Mouse (Mus musculus) brain, embryonic 18.5 days (tissue): Measurements from ENCODE around the gene Gnb5.

Experiments used
- DNase-seq: peaks from one replicate; pipeline ENCODE4 v3.0.0-alpha.2; 2012; ENCODE audit warnings: low read depth, low spot score

The Gnb5 gene

DNA sequence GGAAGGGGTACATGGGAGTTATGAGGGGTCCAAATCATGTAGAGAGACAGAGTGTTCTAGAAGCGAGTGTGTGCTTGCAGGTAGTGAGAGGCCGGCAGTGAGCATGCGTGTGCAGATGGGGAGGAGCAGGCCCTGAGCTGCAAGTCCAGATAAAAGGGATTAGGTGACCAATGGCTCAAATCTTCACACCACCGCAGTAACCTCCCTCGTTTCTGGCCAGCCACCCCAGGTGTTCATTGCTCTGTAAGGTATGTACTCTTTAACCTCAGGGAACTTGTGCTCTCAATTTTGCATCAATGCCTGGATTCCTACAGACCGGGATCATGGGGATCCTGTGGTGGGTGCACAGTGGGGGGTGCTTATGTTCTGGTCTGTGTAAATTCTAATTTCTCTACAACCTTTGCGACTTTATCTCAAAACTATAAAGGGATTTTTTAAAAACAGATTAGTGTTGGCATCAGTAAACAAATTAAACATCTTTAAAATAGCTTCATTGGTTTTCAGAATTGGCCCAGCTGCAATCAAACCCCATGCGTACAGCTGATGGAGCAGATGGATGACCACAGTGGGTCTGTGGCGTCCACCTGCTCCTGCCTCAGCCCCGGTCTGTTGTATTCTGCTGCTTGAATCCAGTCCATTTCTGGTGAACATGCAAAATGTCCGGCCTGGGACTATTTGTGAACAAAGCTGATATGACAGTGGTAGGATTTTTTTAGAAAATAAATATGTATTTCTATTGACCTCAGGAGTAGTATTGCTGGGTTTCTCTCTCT, at the start of gene Gnb5:
Gnb5 (plus strand) TSS at position 163 of the 773 bp plus-strand sequence.
- DNase-seq: no peak

DNA sequence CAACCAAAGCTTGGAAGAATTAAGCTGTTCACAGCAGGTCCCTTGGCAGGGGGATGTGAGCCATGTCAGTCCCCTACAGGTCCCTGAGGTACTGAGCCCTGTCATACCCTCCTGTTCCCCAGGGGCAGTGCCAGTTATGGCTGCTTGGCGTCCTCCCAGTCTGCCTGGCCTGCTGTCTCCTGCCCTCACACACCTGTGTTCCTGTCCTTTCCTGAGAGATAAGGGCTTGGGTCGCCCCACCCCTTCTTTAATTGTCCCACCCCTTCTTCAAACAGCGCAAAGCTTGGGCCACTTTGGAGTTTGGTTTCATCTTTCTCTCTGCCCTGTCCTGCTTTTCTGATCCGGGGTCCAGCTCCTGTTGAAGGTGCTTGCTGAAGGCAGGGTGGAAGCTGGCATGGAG, 47.3 kb upstream of the Gnb5 start:
- no peak for DNase-seq

DNA sequence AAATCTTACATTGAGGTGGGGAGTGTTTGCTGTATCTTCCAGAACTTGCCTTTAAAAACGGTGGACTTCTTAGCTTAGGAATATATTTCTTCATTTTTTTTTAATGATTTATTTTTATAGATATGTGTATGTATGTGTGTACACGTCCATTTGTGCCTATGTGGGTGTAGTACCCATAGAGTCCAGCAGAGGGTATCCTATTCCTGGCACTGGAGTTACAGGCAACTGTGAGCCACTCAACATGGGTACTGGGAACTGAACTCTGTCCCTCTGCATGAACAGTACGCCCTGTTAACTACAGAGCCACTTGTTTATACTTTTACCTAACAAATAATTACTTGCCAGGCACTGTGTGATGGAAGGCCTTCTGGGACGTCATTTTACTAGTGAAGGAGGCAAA, 46.4 kb upstream of the Gnb5 start:
- DNase-seq: no peak

DNA sequence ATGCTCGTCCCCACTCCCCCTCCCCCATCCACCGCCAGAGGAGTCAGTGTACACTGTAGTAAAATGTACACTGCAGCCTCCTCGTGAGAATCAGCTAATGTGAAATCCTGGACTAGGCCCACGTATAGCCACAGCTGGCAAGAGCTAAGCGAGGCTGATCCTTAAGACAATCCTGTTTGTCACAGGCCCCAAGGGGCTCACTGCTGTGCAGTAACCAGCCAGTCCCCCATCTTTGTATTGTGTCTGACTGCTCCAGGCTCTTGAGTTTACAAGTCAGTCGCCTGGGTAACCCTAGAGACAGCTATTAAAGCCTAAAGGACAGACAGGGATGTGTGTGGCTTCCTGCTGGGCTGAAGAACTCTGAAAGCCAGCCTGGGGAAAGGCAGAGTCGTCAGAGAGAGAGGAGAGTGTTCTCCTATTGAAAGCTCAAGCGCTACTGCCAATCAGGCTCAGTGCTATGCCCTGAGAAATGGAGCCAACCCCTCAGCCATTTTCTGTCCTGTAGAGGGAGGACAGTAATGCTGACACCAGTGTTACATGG, 44.7 kb upstream of the Gnb5 start:
- DNase-seq: no peak

DNA sequence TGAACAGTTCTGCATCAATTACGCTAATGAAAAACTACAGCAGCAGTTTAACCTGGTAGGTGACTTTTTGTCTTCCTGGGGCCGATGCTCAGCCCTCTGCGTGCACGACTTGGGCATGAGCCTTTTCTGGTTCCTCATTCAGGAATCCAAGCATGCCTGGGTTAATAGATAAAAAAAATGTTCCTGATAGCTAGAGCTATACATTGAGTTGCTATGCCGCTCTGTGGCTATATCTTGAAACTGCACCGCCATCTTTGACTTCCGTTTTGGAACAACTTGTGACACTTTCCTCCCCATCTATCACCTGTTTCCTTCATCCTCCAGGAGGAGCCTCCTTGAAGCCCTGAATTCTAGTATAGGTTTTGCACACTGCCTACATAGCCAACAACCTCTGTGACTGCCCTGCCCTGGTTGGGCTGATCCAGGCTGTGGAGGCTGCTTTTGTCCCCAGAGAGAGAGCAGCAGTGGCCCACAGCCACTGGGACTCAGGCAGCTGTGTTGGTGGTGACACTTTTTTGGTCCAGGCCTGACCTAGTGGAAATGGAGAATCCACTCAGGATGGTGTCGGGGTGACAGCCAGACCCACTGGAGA, 43.8 kb upstream of the Gnb5 start:
- no peak for DNase-seq

DNA sequence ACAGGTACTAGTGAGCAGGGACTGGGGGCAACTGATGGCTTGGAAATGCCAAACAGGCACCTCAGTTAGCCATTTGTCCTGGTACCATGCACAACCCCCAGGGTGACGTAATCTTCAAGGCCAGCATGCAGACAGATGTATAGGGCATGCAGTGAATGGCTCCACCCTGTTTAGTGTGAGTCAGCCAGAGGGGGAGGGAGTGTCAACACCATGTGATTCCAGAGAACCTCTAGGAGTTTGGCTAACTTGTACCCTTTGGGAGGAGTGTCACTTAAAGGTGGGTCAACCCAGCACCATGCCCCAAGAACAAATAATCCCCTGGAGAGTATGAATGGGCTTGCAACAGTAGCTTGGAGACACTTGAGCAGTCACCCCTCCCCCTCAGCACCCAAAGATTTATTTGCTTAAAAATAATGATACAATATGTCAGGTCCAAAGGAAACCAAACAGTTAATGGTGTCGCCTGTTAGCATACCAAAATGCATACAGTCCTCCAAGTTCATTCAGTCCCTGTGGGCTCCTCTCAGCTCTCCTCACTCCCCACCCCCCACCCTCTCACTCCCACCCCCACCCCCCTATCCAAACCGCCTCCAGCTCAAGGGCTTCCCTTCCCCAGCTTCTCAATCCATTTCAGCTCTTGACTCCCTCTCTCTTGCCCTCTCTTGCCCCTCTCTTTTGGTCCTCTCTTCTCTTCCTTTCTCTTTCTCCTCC, 41.9 kb upstream of the Gnb5 start:
- no peak for DNase-seq

DNA sequence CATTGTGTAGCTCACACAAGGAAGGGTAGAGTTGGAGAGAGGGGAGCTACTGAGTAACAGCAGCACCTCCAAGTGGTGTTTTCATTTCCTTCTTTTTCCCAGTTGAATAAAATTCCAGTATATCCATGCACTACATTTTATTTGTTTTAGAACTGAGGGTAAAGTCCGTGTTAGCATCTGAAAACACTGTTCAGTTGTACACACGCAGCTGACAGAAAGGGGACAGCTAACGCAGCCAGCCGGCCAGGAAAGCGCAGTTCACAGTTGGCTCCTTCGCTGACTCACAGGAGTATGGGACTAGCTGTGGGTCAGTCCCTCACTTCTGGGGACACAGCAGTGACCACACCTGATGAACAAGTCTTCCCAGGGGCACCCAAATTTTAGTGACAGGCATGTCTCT, 38.9 kb upstream of the Gnb5 start:
- DNase-seq: no peak

DNA sequence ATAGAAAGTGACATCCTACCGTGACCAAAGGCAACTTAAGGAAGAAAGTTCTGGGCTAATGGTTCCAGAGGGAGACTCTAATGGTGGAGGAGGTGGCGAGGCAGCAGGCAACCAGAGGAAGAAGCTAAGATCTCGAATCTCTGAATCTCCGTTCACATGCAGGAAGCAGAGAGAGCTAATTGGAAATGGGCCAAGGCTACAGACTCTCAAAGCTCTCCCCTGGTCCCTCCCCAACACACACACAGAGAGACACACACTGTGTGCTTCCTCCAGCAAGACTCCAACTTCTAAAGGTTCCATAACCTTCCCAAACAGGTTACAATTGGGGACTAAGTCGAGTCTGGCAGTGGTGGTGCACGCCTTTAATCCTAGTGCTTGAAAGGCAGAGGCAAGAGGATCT, 35.7 kb upstream of the Gnb5 start:
- no peak for DNase-seq

DNA sequence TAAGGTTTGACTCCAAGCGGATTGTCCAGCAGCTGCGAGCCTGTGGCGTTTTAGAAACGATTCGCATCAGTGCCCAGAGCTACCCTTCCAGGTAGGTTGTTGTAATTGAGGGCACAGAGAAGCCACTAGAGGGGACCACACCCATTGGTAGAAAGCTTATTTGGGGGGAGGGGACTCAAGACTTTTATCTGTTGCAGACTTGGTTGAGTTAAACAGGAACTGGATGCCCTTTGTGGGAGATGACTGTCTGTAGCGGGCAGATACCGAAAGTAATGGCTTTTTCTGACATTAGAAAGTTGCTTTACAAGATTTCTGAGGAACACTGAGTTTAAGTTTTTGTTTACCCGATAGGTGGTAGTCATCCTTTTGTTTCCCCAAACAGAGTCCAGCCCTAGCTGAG, 34.5 kb upstream of the Gnb5 start:
- DNase-seq: no peak

DNA sequence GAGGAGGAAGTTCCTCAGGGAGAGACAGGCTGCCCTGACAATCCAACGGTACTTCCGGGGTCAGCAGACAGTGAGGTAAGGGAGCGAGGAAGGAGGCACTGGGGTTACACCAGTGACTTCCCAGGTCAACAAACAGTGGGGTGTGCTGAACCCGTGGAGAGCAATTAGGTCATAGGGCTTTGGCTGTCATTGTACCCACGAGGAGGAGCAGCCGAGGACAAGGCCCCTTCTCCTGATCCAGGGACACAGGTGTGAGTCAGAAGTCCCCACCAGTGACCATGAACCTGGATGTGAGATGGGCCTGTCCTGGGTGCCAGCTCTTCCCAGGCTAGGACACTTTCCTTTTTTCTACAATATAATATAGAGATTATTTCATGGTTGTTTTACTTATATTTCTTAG, 32.4 kb upstream of the Gnb5 start:
- no peak for DNase-seq

DNA sequence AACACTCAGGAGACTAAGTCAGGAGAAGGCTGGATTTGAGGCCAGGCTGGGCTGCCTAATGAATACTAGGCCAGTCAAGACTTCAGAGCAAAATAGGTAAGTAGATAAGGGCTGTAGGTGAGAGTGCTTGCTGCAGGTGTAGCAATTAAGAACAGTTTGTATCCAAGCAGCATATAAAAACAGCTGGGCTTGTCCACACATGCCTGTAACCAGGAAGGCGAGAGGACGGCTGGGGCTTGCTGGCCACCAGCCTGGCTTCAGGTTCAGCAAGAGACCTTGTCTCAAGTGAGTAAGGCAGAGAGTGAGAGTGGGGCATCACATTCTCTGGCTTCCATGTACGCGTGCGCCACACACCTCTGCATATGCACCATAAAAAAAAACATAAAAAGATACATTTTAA, 31.6 kb upstream of the Gnb5 start:
- no peak for DNase-seq

DNA sequence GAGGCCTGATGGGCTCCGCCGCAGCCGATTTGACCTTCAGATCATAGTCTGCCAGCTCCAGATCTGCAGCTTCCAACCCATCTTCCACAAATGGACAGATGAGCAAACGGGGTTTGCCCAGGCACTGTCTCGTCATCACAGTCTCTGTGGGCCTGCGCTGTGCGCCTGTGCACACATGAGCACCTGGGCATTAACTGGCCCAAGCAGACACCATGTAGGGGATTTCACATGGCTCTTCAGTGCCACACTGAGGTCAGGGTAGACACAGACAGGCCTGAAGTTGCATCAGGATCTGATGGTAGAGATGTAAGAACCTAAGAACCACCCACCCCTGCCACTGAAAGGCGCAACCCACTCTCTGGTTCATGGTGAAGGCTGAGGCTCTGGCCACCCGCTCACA, 31.0 kb upstream of the Gnb5 start:
- DNase-seq: no peak

DNA sequence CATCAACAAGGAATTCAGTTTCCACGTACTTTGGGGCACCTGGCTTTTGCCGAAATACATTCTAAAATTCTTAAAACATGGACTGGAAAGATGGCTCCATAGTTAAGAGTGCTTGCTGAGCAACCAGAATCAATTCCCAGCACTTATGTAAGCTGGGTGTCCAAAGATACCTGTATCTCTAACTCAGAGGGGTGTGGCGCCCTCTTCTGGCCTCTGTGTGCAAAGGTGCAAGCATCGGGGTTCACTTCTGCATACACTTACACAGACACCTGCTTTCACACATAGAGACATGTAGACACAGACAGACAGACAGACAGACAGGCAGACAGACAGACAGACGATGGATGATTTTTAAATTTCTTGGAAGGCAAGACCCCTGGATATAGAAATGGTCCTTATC, 25.3 kb upstream of the Gnb5 start:
- no peak for DNase-seq

DNA sequence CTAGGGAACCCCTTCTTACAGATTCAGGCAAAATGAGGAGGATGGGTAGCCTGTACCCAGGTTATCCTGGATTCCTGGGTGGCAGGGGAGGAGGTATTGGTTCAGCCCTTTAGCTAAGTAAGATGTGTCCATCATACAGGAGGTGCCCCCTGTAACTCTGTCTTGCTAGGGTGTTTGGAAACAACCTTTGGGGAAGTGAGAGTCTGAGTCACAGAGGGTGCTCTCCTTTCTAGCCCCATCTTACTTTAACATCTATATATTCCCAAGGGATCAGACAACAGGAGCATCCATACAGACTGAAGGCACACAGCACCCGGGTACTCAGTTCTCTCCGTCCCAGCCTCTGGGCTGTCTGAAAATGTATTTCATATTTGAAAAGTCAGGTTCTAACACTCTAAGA, 23.9 kb upstream of the Gnb5 start:
- DNase-seq: no peak

DNA sequence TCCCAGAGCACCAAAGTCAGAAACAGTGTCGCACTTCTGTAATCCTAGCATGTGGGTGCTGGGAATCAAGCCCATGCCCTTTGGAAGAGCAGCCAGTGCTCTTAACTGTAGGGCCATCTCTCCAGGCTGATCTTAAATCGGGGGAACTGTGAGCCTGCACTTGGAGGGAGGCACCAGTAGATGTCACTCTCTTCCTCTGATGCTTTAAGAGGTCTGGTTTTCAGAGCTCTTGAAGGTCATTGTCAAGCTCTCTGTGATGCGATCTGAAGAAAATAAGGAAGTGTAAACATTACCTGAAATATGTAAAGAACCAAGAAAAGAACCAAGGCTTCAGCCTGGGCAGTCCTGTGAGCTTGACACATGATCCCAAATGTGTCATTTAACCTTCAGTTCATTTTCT, 23.3 kb upstream of the Gnb5 start:
- DNase-seq: peak; percentile 51

DNA sequence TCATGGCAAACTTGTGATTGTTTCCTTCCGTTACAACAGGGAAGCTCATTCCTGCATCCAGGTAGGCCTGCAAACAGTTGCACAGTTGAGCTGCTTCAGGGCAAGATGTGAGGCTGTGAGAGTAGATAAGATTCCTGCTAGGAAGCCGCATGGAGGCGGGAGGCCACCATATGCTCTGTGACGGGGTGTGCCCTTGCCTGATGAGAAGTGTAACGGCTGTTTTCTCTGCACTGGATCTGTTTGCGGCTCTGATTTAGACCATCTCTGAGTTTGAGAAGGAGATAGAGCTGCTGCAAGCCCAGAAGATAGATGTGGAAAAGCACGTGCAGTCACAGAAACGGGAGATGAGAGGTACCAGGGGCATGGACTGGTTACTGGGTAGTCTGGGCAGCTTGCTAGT, 22.5 kb upstream of the Gnb5 start:
- DNase-seq: no peak

DNA sequence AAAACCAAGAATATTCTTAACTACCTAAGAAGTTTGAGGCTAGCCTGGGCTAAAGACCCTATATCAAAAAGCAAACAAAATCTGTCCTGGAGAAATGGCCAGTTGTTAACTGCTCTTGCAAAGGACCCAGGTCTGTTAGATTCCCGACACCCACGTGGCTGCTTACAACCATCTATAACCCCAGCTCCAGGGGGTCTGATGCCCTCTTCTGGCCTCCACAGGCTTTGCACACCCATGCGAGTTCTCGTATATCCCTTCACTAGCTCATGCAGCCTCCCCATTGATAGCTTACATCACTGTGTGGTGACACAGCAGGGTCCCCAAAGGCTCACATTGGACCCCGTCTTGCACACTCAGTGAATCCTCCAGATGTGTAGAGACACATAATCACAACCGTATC, 20.7 kb upstream of the Gnb5 start:
- DNase-seq: no peak

DNA sequence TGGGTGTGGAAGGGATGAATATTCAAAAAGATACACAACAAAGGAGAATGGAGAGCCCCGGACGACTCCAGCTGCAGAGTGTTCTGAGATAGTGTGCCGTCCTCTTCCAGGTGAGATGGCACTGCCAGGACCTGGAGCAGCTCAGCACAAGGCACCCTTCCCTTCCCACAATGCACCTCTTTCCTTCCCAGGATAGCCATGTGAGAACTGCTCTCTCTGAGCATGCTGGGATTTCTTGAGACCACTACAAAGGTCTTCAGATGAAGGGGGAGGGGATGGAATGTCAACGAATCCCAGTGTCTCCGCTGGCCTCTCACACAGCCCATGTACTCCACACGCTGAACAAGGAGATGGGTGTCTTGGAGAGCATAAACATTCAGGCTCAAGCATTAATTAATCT, 18.5 kb upstream of the Gnb5 start:
- DNase-seq: no peak

DNA sequence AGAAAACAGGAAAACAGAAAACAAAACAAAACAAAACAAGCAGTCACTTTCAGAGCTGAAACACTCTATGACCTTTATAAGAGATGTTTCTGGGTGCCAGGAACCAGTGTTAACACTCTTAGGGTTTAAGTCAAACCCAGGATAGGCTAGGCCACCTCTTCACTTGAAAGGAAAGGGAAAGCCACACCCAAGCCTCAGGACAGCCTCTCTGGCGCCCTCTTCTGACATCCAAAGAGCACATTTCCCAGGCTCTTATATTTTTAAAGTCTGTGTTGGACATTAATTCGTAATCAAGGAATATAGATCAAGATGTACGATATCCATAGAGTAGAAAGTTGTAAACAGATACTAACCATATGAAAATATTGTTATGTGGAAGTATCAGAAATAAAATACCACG, 16.5 kb upstream of the Gnb5 start:
- no peak for DNase-seq

DNA sequence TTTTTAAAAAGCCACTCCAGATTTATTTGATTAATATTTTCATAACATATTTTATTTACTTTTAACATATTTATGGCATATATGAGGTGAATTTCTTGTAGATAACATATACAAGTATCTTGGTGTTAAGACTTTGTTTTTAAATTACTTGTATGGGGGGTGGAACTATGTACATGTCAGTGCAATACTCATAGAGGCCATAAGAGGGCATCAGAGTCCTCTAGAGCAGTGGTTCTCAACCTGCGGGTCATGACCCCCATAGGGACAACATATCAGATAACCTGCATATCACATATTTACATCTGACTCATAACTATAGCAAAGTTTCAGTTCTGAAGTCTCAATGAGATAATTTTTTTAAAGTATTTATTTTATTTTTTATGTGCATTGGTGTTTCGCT, 6.7 kb upstream of the Gnb5 start:
- DNase-seq: no peak

DNA sequence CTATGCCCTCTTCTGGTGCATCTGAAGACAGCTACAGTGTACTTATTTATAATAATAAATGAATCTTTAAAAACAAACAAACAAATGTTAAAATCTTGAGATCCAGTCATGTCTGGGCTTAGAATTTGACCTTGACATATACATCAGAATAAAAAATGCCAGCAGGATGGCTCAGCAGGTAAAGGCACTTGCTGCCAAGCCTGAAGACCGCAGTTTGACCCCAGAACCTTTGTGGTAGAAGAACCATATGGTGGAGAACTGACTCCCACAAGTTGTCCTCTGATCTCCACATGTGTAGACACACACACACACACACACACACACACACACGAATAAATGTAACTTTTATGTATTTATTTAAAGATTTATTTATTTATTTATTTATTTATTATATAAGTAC, 3.1 kb upstream of the Gnb5 start:
- no peak for DNase-seq

DNA sequence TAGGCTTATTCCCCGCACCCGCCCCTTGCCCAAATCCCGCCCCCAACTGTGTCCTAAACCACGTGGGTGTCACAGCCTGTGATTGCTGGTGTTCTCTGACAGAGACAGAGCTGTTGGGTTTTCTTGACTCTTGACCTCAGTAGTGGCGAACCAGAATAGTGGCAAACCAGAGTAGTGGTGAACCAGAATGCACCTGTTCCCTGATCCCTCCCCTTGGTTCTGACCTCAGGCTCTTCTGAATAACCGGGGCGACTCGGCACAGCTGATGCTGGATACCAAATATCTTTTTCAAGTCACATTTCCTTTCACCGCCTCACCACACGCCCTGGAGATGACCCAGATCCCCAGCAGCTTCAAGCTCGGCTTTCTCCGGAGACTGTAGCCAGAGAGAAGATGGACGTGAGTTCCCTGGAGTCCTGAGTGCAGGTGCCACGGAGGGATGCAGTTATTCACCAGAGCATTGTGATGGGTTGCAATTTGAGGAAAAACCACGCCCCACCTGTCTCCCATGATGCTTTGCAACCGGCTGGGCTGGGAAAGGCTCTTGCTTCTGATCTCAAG, 2.3 kb upstream of the Gnb5 start:
- DNase-seq: no peak

DNA sequence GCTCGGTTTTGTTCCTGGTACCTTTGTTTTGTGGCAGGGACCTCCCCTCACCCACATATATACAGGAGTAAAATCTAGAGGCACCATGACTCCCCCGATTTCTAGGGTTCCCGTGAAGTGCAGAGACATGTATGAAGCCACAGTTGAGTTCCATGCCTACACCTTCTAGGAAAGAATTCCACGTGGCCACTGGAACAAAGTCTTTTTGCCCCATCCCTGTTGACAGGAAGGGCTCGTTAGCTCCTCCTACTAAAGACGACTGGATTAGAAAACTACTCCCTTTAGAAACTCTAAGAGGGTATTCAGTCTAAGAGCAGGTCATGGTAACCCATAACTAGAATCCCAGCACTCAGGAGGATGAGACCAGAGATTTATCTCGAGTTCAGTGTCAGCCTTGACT, 1.8 kb upstream of the Gnb5 start:
- no peak for DNase-seq
